Mouse (Mus musculus) lung, postnatal 0 days (tissue): Measurements from ENCODE around the gene Sp6. TPM values are rescaled to one million over a fixed set of nuclear protein-coding genes. Genes with fewer than 3 reads are reported as not detected.
A peak's percentile ranks its signal among the peaks of the same experiment; 100 is the strongest.

Experiments used
- ATAC-seq: fragments of 200-750 bp; cut with Nextera tagmentation; 2 replicates; pipeline ENCODE4 v1.8.0; 2017; ENCODE audit warnings: moderate library complexity
- DNase-seq: peaks from one replicate; pipeline ENCODE4 v3.0.0-alpha.2; 2016; ENCODE audit warnings: low spot score
- H3K27ac ChIP-seq: fragments of 300-500 bp; sonication (generic); 2 replicates; pipeline ENCODE4 v1.5.1; 2014; ENCODE audit warnings: antibody characterized with exemption, mild to moderate bottlenecking, low read length, mixed read lengths
- H3K27me3 ChIP-seq: fragments of 300-500 bp; sonication (generic); replicated peaks from 2 replicates; pipeline ENCODE4 v1.6.1; 2014; ENCODE audit warnings: low read length, mixed read lengths; ENCODE audit not compliant: insufficient read depth
- H3K36me3 ChIP-seq: fragments of 300-500 bp; sonication (generic); 2 replicates; pipeline ENCODE4 v1.6.1; 2014; ENCODE audit warnings: low read length, mixed read lengths; ENCODE audit not compliant: insufficient read depth
- H3K4me1 ChIP-seq: fragments of 300-500 bp; sonication (generic); 2 replicates; pipeline ENCODE4 v1.6.1; 2014; ENCODE audit warnings: antibody characterized with exemption, low read depth, low read length, mixed read lengths; ENCODE audit not compliant: insufficient read depth
- H3K4me2 ChIP-seq: fragments of 300-500 bp; sonication (generic); replicated peaks from 2 replicates; pipeline ENCODE4 v1.6.1; 2014; ENCODE audit warnings: low read depth, mild to moderate bottlenecking, low read length, moderate library complexity, mixed read lengths
- H3K4me3 ChIP-seq: fragments of 300-500 bp; sonication (generic); 2 replicates; pipeline ENCODE4 v1.5.1; 2014; ENCODE audit warnings: low read depth, low read length
- H3K9ac ChIP-seq: fragments of 300-500 bp; sonication (generic); replicated peaks from 2 replicates; pipeline ENCODE4 v1.6.1; 2014; ENCODE audit warnings: low read depth, mild to moderate bottlenecking
- H3K9me3 ChIP-seq: fragments of 300-500 bp; sonication (generic); 2 replicates; pipeline ENCODE4 v1.6.1; 2016; ENCODE audit warnings: low read length, mixed read lengths
- CTCF ChIP-seq: IDR thresholded peaks from 2 replicates; pipeline ENCODE4 v1.5.1; 2016; ENCODE audit warnings: antibody characterized with exemption, mild to moderate bottlenecking
- EP300 ChIP-seq: IDR thresholded peaks from 2 replicates; pipeline ENCODE4 v1.6.1; 2016; ENCODE audit warnings: antibody characterized with exemption, mild to moderate bottlenecking, control low read depth
- WGBS: fragments of 180-500 bp; shearing (Covaris S2); extraction: QIAGEN DNeasy Blood & Tissue Kit; methylation state at CpG from one replicate; pipeline ENCODE4 v1.1.7; 2014; 5-methylcytosine and 5-hydroxymethylcytosine counted together
- polyA plus RNA-seq: library from polyadenylated mRNA; unstranded; fragments of >200 nt; fragmentation: Nextera tagmentation; extraction: Ambion mirVana; gene quantifications from 2 replicates; pipeline ENCODE4 v1.2.1, GENCODE M21; 2015

The Sp6 gene
- polyA plus RNA-seq, 1 experiment from 2014 or later, result 0.56 TPM

DNA sequence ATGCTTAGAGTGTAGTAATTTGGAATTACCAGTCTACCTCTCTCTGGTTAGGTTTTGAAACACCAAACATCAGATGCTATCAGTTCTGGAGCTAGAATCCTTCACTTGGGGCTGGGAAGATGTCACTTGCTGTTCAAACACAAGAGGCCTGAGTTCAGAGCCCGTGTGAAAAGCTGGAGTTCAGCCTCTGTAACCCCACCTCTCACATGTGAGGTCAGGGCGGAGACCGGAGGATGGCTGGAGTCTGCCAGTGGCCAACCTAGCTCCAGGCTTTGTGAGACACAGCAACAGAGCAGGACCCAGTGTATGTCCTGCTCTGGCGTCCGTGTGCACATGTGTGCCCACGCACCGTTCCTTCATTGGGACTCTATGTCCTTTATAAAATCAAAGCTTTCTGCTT is 33.9 kb upstream of the Sp6 start:
- TF ChIP-seq CTCF (no peak), EP300 (no peak)
- Histone ChIP-seq H3K4me1 (peaks cover 21% of the 10 kb centered on the region), H3K4me2 (no peak overlapping the region), H3K9ac (no peak overlapping the region), H3K36me3 (no peaks in the 10 kb centered on the region), H3K27ac (no peak overlapping the region), H3K27me3 (no peaks in the 10 kb centered on the region; the same call in 1 of the 2 replicates), H3K9me3 (no peaks in the 10 kb centered on the region), H3K4me3 (no peak overlapping the region)
- DNase-seq, result no peak
- ATAC-seq, result no peak
- WGBS, result 80% methylated on average over 7 of the region's 7 CpGs

- H3K4me3 ChIP-seq, result no peak overlapping the region
- WGBS, result 63% methylated on average over 5 of the region's 5 CpGs
- ATAC-seq (no peak), DNase-seq (no peak)
- H3K27me3 ChIP-seq, result no peaks in the 10 kb centered on the region; the same call in 1 of the 2 replicates
- peaks cover 17% of the 10 kb centered on the region for H3K4me1 ChIP-seq
- no peak overlapping the region for H3K4me2 ChIP-seq
- no peaks in the 10 kb centered on the region for H3K36me3 ChIP-seq
- no peak overlapping the region for H3K27ac ChIP-seq
- no peaks in the 10 kb centered on the region for H3K9me3 ChIP-seq
- no peak overlapping the region for H3K9ac ChIP-seq
- TF ChIP-seq EP300, result no peak
- no peak for TF ChIP-seq CTCF
Measured at GRCm38 (mm10) chr11:96980021-96980420, 33.2 kb upstream of the Sp6 start.

DNA sequence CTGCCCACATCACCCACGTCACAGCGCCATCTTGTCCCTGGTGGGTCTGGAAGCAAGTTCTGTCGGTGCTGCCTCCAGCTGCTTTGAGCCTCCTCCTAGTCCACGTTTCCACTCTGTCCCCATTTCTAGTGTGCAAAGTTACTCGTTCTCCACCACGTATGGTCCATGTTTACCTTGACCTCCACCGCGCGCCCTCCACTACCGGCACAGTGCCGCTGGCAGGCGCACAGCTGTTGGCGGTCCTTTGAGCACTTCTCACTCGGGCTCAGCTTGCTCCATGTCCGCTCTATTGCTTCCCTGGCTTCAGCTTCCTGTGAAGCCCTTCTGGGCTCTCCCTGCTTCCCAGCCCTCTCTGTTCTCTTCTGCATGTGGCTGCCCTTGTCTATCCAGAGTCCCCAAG is 31.7 kb upstream of the Sp6 start:
- Histone ChIP-seq H3K4me2 (no peak overlapping the region), H3K4me1 (0 out of 2 replicates have a peak, but pooled peaks cover 3% of the 10 kb centered on the region), H3K27ac (no peak overlapping the region), H3K9ac (no peak overlapping the region), H3K4me3 (no peak overlapping the region), H3K36me3 (no peaks in the 10 kb centered on the region), H3K9me3 (no peaks in the 10 kb centered on the region), H3K27me3 (no peaks in the 10 kb centered on the region; the same call in 1 of the 2 replicates)
- WGBS, result 45% methylated on average over 15 of the region's 15 CpGs
- TF ChIP-seq EP300 (no peak), CTCF (no peak)
- DNase-seq (no peak), ATAC-seq (no peak)

DNA sequence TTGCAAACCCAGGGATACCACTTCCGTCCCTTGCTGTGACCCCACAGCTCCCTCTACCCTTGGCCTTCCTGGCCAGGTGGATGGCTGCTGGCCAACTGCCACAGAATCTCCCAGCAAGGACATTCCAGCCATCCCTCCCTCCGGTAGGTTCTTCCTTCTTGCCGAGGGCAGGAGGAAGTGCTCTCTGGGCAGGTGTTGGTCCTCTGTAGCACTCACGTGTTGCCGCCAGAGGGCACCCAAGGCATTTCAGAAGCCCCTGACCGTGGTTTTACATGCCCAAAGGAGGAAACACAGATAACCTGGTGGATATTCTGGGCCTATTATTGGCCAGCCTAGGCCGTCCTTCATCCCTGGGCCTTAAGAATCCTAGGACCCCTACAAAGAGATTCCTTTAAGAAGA is 30.8 kb upstream of the Sp6 start:
- no peak overlapping the region for H3K27ac ChIP-seq
- TF ChIP-seq EP300 (no peak), CTCF (peak; percentile 97)
- H3K4me1 ChIP-seq, result 0 out of 2 replicates have a peak, but pooled peaks cover 3% of the 10 kb centered on the region
- no peak overlapping the region for H3K4me3 ChIP-seq
- no peak overlapping the region for H3K4me2 ChIP-seq
- no peaks in the 10 kb centered on the region for H3K9me3 ChIP-seq
- DNase-seq (peak; percentile 86), ATAC-seq (no peak)
- 2% methylated on average over 7 of the region's 7 CpGs for WGBS
- H3K27me3 ChIP-seq, result no peaks in the 10 kb centered on the region; the same call in 1 of the 2 replicates
- H3K9ac ChIP-seq, result no peak overlapping the region
- H3K36me3 ChIP-seq, result no peaks in the 10 kb centered on the region

GRCm38 (mm10) chr11:96982859-96983258 is 30.3 kb upstream of the Sp6 start, which contains the start of gene Sp2:
TSS of gene Sp2 (minus strand) at chr11:96982959.
- H3K4me3 ChIP-seq, result no peak within 1 kb of the TSS

DNA sequence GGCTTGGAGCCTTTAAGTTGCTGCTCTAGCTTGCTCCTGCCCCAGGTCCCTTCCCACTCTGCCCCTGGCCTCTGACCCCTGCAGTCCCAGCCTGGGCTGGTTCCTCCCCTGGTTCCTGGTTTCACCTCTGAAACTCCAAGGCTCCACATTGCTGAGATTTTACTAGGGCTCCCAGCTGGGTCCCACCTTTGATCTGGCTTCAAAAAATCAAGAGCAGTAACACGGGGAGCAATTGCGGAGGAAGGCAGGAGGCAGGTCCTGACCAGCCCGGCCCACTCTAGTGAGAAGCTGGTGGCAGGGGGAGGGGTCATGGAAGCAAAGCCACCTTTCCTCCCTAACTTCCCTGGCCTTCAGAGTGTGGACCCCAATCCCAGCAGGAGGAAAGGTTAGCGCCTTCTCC is 28.3 kb upstream of the Sp6 start:
- H3K9me3 ChIP-seq, result no peaks in the 10 kb centered on the region
- no peak overlapping the region for H3K4me3 ChIP-seq
- DNase-seq, result no peak
- TF ChIP-seq EP300 (no peak), CTCF (no peak)
- H3K9ac ChIP-seq, result no peak overlapping the region
- no peaks in the 10 kb centered on the region; the same call in 1 of the 2 replicates for H3K27me3 ChIP-seq
- H3K4me1 ChIP-seq, result peaks cover 8% of the 10 kb centered on the region; the same call in 1 of the 2 replicates
- H3K27ac ChIP-seq, result no peak overlapping the region
- no peak overlapping the region for H3K4me2 ChIP-seq
- no peaks in the 10 kb centered on the region for H3K36me3 ChIP-seq
- ATAC-seq, result no peak
- WGBS, result 40% methylated on average over 4 of the region's 4 CpGs

More at GRCm38 (mm10) chr11:96982859-96983258, 30.3 kb upstream of the Sp6 start, which contains the start of gene Sp2:
- no peak within 1 kb of the TSS for H3K9ac ChIP-seq
- 69% methylated on average over 7 of the region's 7 CpGs for WGBS
- ATAC-seq (no peak), DNase-seq (no peak)
- no peaks in the 10 kb centered on the region for H3K36me3 ChIP-seq
- no peak within 1 kb of the TSS for H3K27ac ChIP-seq
- TF ChIP-seq EP300 (no peak), CTCF (no peak)
- H3K27me3 ChIP-seq, result no peaks in the 10 kb centered on the region; the same call in 1 of the 2 replicates
- H3K9me3 ChIP-seq, result no peaks in the 10 kb centered on the region
- H3K4me2 ChIP-seq, result no peak within 1 kb of the TSS
- peaks cover 6% of the 10 kb centered on the region; the same call in 1 of the 2 replicates for H3K4me1 ChIP-seq
